Mouse (Mus musculus) megakaryocyte-erythroid progenitor cell, adult 5-6 weeks (primary cell): ENCODE measurements around the gene Defb25. TPM values are rescaled to one million over a fixed set of nuclear protein-coding genes. Genes with fewer than 3 reads are reported as not detected.

Experiments
- ATAC-seq: replicated peaks from 2 replicates; pipeline ENCODE4 v1.8.0; 2016; ENCODE audit warnings: mild to moderate bottlenecking, inconsistent platforms; ENCODE audit not compliant: severe bottlenecking, poor library complexity, low FRiP score, low TSS enrichment
- total RNA-seq, 2 experiments: library from RNA; stranded (forward) in 1 of 2; stranded (reverse) in 1 of 2; fragments of 200-1000, 215-1000 nt in 1 of 2; fragments of >200 nt in 1 of 2; fragmentation: Nextera tagmentation in 1 of 2; gene quantifications; 2 replicates each; pipeline ENCODE4 v1.2.3; 2014 to 2017

Defb25 gene
- total RNA-seq, 2 experiments from 2014 or later: not detected

DNA sequence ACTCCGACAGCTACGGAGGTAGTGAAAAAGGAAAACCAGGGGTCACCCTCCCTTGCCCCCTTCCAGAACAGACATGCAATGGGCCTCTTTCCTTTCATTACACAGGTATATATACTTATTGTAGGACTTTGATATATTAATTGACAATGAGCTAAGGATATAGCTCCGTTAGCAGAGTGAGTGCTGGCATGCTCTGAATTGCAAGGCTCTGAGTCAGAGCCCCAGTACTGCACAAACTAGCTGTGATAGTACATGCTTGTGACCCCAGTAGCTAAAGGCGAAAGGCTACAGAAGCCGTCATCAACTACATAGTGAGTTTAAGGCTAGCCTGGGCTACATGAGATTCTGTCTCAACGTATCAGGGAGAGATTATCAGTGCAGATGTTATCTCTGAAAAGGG lies 7.1 kb upstream of the Defb25 start:
- ATAC-seq: no peak

DNA sequence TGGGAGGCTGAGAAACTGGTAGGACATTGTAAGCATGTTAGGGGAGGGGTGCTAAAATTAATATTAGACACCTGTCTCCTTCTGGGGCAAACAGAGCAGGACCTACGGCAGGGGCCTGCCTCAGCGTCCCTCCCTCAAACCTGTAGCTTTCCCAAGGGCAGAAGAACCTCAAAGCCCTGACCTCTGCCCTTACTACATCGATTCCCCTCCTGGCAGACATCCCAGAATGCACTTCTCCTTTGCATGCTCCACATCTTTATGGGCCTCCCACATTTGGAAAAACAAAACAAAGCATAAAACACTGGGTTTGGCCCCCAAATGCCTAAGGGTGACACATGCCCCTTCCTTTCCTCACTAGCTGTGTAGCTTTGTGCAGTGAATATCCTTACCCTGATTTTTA lies 6.4 kb upstream of the Defb25 start:
- ATAC-seq: no peak

DNA sequence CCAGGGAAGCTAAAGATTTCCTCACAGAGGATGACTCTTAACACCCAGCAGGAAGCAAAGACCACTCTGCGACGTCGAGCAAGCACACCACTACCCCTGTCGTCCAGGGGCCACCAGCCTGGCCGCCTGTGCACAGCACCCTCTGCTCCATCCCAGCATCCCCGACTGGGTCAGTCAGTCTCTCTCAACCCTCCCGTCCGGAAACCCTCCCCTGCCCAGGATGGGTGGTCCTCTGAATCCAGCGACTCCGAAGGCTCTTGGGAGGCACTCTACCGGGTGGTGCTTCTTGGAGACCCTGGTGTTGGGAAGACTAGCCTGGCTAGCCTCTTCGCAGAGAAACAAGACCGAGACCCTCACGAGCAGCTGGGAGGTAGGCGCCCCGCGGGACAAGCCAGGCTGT lies 5.2 kb upstream of the Defb25 start:
- no peak for ATAC-seq

DNA sequence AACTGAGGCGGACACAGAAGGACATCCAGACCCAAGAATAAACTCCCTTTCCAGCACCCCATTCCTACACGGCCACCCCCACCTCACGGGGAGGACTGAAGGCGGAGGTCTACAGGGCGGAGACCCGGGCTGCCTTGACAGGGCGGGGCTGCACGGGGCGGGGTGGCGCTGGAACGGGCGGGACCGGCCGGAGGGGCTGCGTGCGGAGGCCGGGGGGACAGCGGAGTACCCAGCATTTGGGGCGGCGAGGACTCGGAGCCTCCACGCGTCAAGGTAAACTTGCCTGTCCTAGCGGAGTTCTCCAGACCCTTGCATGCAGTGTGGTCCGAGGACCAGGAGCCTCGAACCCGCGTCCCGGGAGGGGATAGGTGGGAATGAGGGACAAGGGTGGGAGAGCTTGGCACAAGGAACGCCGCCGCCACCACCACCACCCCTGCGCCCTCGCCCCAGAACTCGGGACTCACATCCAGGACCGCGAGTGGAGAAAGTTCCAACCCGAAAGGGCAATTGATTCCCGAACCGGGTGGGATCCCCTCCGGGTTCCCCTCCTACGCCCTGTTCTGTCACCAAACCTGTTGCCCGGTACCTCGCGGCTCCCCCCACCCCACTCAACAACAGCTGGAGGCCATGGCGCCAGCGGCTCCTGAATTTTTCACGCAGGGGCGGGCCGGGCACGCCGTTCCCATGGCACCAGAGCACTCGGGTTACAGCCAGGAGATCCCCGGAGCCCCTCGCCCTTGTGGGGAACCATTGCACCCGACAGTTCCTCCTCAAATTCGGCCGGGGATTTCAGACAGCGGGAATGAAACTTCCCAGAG lies 4.1 kb upstream of the Defb25 start, which contains the start of gene Rem1:
Gene Rem1, plus strand, starts transcription at position 178 of the 818 bp plus-strand sequence.
- ATAC-seq: no peak

DNA sequence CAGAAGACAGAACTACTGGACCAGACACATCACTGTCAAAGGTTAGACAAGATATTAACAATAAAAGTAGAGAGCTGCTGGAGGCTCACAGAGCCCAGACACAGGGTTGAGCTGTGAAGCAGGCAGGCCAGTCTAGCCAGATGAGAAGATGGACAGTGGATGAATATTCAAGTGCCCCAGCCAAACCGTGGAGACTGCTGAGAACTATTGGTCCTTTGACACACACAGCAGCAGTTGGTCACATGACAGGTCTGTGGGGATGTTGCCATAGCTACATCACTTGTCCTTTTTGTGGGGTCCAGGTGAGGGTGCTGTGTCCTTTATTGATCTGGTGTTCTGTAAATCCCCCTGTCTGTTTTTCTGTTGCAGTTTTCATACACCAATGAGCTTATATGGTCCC lies 2.4 kb upstream of the Defb25 start:
- ATAC-seq: no peak

DNA sequence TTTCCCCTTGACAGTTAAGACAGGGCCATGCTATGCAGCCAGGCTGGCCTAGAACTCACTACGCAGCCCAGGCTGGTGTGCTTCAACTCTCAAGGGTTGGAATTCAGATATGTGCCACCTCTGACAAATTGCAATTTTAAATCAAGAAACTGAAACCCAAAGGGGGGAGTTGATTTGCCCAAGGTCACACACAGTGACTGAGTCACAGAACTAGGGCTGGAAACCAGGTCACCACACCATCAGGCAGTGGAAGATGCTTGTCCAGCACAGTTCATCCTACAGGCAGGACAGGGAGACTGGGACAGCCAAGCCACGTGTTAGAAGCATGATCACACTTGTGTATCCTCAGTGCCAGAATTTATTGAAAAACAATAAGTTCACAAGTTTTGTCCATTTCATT lies 1.7 kb upstream of the Defb25 start:
- ATAC-seq: no peak

DNA sequence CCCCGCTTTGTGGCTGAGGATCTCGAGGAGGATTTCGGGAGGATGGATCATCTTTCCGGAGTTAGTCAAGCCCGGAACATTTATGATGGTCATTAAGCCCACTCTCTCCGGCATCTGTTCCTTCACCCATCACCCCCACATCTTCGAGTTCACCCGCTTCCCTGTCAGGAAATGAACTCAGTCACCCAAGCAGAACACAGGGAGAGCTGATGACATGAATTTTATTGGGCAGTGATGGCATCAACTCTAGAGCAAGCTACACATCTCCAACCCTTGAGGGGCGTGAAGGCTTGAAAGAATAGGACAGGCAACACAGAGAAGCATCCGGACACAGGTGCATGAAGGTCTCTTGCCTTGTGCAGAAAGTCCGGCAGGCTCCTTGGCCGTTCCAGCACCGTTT lies 702 bp downstream of the Defb25 start:
- ATAC-seq: no peak

DNA sequence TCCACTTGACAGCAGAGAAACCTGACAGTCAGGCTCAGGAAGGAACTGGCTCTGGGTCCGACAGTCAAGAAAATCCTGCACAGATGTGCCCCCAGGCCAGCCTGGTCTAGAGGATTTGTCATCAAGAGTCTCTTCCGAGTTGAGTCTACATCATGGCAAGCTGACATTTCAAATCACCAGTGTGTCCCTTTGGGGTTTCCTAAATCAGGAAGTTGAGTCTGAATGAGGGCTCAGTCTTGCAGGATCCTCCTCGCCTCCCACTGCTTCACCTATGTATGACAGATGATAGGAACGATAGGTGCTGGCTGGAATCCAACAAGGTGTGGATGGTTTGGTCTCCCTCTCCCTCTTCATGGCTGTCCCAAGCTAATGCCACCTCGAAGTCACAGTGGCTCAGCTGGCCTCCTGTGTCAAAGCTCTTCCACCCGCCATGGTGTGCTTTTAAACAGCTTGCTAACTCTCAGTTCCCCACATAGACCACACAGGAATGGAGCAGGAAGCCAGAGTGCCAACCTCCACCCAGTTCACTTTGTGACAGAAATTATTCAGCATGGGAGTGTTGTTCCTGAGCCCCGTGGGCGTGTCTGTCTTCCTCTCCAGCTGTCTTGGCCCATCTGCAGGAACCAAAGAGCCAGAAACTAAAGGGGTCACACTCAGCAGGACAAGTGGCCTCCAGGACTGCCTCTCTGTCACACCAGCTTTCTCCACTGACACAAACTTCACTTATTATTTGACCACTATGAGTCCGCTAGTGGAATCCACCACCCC lies 2.3 kb downstream of the Defb25 start:
- ATAC-seq: no peak

DNA sequence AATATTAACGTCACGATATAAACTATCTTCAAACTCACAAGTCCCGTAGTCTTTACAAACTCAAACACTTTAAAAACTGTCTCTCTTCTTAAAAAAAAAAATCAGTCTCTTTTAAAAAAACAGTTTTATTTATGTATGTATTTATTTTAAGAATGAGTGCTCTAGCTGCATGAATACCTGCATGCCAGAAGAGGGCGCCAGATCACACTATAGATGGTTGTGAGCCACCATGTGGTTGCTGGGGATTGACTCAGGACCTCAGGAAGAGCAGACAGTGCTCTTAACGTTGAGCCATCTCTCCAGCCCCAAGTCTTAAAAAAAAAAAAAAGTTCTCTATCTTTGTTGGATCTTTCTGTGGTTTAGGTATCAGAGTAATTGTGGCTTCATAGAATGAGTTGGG lies 5.5 kb downstream of the Defb25 start:
- no peak for ATAC-seq

DNA sequence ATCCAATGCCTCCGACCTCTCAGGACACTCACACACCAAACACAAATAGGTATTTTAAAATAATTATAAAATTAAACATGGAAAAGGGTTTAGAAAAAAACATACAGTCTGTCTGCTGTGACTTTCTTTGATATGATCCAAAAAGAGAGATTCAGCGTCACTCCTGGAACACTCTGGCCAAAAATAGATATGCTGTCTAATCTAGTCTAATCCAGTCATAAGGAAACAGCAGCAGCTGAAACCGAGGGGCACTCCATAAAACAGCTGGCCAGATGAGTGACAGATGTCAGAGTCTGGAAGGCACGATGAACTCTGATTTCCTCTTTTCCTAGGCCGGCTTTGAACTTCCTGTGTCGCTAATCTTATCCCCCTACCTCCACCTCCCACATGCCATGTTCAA lies 6.4 kb downstream of the Defb25 start:
- ATAC-seq: no peak

DNA sequence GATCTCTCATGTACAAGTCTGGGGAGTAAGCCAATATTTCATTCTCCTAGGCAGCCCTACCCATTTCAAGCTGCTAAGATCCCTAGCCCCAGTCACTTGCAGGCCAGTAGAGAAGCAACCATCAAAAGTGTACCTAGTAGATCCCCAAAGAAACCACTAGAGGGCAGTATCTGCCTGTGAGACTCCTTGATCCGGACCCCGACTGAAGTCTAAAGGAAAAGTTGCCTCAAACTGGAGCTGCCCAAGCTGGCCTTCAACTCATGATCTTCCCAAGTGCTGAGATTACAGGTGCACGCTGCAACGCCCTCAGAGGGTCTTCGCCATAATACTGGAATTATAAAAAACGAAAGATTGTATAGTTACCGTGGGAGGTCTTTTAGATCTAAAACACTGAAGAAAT lies 7.3 kb downstream of the Defb25 start:
- peak; percentile 83 for ATAC-seq

DNA sequence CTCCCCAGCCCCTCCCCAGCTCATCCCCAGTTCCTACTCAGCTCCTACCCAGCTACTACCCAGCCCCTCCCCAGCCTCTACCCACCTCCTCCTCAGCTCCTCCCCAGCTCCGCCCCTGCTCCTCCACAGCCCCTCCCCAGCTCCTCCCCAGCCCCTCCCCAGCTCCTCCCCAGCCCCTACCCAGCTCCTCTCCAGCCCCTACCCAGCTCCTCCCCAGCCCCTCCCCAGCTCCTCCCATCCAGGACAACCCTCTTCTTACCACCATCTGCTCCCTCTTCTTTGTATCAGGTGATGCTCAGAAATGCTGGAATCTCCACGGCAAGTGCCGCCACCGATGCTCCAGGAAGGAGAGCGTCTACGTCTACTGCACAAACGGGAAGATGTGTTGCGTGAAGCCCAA lies 10.7 kb downstream of the Defb25 start:
- no peak for ATAC-seq

DNA sequence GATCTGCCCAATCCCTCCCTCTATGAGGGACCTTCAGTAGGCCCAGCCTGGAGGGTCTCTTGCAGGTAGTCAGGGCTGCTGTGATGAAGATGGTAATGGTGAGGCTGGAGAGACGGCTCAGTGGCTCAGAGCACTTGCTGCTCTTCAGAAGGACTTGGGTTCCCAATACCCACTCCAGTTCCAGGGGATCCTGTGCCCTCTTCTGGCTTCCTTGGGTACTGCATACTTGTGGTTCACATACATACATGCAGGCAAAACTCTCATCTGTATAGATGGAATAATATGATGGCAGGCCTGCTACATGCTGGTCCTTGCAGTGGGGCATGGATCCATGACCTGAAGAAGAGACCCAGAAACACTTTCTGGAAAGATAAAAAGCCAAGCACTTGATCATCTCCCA lies 14.1 kb downstream of the Defb25 start:
- ATAC-seq: no peak

DNA sequence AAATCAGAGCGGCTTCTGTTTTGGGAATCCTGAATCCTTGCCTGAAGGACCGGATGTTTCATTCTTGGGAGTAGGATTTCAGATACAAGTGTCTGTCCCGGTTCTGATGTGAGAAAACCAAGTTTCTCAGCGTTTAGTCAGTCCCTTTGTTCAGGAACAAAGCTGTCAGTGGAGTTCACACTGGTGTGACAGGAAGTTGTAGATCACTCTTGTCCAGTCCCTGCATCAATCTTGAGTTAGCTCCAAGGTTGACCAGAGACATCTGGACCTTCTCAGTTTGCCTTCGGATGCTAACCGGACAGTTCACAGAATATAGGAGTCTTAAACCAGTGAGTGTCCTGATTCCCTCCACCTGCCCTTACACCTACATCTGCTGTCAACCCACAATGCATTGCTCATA lies 15.1 kb downstream of the Defb25 start:
- ATAC-seq: no peak

DNA sequence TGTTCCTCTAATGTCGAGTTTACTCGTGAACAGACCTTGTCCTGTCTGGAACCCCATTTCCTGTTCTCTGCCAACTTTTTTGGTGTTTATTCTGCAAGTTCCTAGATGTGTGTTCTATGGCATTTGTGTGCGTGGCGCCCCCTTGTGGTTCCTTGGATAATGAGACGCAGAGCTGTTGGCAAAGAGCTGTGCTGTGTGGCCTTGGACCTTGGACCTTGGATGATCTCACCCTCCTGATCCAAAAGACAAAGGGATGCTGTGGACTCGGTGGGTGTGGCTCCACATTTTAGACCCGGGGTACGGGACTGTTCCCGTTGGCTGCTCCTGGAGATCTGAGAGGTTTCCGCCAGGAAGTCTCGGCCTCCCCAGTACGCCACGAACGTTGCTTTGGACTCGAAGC lies 18.8 kb downstream of the Defb25 start, which contains the start of gene Defb36:
Gene Defb36, plus strand, starts transcription at position 271 of the 400 bp plus-strand sequence.
- 0 out of 2 replicates have a peak, but pooled peaks have one; percentile 43 for ATAC-seq

DNA sequence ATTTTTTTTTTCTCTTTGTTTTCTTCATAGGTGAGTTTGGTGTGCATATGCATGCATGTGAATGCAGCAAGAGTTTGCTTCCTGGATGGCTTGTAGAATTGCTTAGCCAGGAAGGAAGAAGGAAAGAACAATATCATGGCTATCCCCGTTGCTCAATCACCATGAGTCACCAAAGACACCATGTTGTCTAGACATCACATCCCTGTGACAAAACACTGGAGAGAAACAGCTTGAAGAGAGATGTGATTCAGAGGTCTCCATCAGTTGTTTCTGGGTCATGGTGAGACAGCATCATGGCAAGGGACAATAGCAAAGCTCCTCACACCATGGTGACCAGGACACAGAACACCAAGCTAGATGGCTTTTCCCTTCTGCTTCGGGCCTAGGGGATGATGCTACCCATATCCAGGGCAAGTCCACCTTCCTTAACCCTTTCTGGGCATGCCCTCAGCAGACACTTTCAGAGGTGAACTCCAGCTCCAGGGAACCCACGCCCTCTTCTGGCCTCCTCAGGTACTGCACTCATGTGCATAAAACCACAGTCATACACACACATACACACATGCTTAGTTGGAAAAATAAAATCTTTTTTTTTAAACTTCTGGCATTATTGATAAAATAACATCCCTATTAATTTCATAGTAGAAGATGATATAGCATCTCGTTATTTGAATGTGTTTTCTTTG lies 21.4 kb downstream of the Defb25 start:
- no peak for ATAC-seq

DNA sequence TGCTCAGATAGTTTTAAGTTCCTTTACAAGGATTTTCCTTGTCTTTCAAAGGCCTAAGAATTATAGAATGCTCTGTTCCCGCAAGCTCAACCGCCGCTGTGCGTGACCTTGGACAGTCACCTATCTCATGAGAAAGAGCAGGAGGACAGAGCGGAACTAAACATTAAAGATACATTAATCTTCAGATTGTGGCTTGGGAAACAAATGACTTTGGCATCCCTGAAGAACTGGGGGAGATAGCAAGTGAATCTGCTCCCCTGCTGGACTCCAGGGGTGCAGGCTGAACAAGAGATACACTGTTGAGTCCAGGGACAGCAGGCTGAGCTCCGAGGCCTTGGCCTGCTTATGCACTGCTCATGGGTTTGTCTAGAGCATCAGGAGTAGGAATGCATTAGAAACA lies 22.8 kb downstream of the Defb25 start:
- ATAC-seq: no peak

DNA sequence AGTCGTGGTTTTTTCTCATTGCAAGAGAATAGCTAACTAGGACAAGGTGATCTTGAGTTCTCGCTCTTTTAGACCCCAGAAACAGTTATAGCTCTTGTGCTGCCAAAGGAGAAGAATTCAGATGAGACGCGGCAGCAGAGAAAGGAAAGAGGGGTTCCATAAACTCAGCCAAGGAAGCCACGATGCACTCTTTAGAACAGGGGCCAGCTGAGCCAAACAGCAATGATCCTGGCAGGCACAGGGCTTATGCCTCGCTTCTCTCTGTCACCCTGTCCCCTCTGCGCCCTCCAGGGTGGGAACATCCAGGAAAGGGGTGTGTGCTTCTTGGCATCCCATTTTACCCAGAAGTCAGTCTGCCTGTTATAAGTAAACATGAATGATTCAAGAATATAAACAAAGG lies 23.6 kb downstream of the Defb25 start, which contains the start of gene Defb45:
Gene Defb45, minus strand, starts transcription at position 101 of the 400 bp plus-strand sequence.
- ATAC-seq: no peak

DNA sequence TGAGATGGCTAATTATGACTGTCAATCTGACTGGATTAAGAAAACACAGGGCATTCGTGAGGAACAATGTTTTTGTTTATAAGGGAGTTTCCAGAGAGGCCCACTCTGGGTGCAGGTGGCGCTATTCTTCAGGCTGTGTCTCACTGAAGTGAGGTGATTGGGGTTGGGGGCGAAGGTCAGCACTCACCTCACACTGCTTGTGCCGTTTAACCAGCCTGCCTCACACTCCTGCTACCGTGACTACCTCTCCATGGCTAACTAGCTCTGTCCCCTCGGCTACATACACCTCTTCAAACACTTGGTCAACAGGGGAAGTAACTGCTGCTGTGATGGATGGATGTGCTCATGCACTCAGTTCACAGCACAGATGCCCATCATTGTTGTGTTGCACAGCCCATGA lies 33.8 kb downstream of the Defb25 start:
- ATAC-seq: no peak

DNA sequence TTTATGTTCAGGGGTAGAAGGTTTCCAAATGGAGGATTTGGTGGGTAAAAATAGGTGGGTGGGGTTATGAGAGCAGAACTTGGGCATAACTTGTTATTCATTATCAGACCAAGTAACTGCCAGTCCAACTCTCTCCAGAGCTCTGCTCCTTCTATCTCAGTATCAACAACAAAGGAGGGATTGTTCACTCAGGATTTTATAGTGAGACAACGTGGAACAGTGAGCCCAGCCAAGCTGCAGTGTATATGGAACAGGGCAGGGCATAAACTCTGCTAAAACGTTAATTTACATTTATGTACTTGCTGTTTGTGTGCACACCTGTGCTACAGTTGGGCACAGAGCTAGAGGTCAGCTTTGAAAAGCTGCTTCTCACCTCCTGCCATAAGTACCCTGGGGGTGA lies 34.4 kb downstream of the Defb25 start:
- no peak for ATAC-seq
